Mouse (Mus musculus) midbrain, postnatal 0 days (tissue): ENCODE measurements around the gene Alk. TPM values are rescaled to one million over a fixed set of nuclear protein-coding genes. Genes with fewer than 3 reads are reported as not detected.
A peak's percentile ranks its signal among the peaks of the same experiment; 100 is the strongest.

ENCODE experiments used
- ATAC-seq: fragments of 200-750 bp; cut with Nextera tagmentation; 2 replicates; pipeline ENCODE4 v1.8.0; 2017; ENCODE audit warnings: moderate number of reproducible peaks, mild to moderate bottlenecking, moderate TSS enrichment, moderate library complexity; ENCODE audit not compliant: low FRiP score
- DNase-seq: peaks from one replicate; pipeline ENCODE4 v3.0.0-alpha.2; 2015; ENCODE audit warnings: low spot score
- H3K27ac ChIP-seq: fragments of 300-500 bp; sonication (generic); 2 replicates; pipeline ENCODE4 v1.5.1; 2014; ENCODE audit warnings: low read depth, mild to moderate bottlenecking, low read length, mixed read lengths
- H3K27me3 ChIP-seq: fragments of 300-500 bp; sonication (generic); 2 replicates; pipeline ENCODE4 v1.6.1; 2014; ENCODE audit warnings: low read length, control low read depth, mixed read lengths; ENCODE audit not compliant: insufficient read depth
- H3K36me3 ChIP-seq: fragments of 300-500 bp; sonication (generic); 2 replicates; pipeline ENCODE4 v1.6.1; 2014; ENCODE audit warnings: low read length, control low read depth, mixed read lengths; ENCODE audit not compliant: insufficient read depth
- H3K4me1 ChIP-seq: fragments of 300-500 bp; sonication (generic); 2 replicates; pipeline ENCODE4 v1.6.1; 2014; ENCODE audit warnings: mild to moderate bottlenecking, control low read depth, antibody characterized with exemption, low read length, mixed read lengths; ENCODE audit not compliant: insufficient read depth
- H3K4me2 ChIP-seq: fragments of 300-500 bp; sonication (generic); 2 replicates; pipeline ENCODE4 v1.6.1; 2014; ENCODE audit warnings: low read depth, mild to moderate bottlenecking, low read length, mixed read lengths; ENCODE audit not compliant: poor library complexity, severe bottlenecking
- H3K4me3 ChIP-seq: fragments of 300-500 bp; sonication (generic); 2 replicates; pipeline ENCODE4 v1.5.1; 2014; ENCODE audit warnings: low read depth, mild to moderate bottlenecking, low read length, moderate library complexity
- H3K9ac ChIP-seq: fragments of 300-500 bp; sonication (generic); replicated peaks from 2 replicates; pipeline ENCODE4 v1.6.1; 2014; ENCODE audit warnings: mild to moderate bottlenecking, low read length, moderate library complexity, mixed read lengths; ENCODE audit not compliant: poor library complexity, severe bottlenecking
- H3K9me3 ChIP-seq: fragments of 300-500 bp; sonication (generic); 2 replicates; pipeline ENCODE4 v1.6.1; 2016; ENCODE audit warnings: low read length, control low read depth
- CTCF ChIP-seq: IDR thresholded peaks from 2 replicates; pipeline ENCODE4 v1.5.1; 2016; ENCODE audit warnings: antibody characterized with exemption, mild to moderate bottlenecking
- WGBS: fragments of 180-500 bp; shearing (Covaris S2); extraction: QIAGEN DNeasy Blood & Tissue Kit; methylation state at CpG from one replicate; pipeline ENCODE4 v1.1.7; 2014; 5-methylcytosine and 5-hydroxymethylcytosine counted together
- polyA plus RNA-seq: library from polyadenylated mRNA; unstranded; fragments of >200 nt; fragmentation: Nextera tagmentation; extraction: Ambion mirVana; gene quantifications from 2 replicates; pipeline ENCODE4 v1.2.1, GENCODE M21; 2015
- total RNA-seq: library from RNA; depleted of rRNA; stranded (reverse); fragments of >200 nt; gene quantifications from 2 replicates; pipeline ENCODE4 v1.2.3, GENCODE M21; 2014

The Alk gene
- total and polyA plus RNA-seq, 2 experiments from 2014 or later: 5.2 to 17.6 TPM

DNA sequence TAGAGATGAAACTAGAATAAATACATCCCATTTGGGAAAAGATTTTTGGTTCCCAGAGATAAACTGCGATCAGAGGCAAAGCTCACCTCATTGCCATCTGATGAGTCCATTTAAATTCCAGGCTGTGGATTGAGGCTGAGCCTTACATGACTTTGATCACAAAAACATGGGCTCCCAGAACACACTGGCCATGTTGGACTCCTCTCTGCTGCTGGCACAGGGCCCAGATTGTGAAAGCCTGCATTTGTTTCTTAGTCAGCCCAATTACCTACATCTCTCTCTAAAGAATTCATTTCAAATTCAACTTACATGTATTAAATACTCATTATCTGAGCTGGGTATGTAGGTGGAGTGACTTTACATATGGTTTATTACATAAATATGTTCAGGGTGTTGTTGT lies 367.1 kb downstream of the Alk start:
- WGBS: 40% methylated on average over 1 of the region's 1 CpGs
- H3K4me2 ChIP-seq: no peak overlapping the region
- H3K4me1 ChIP-seq: no peaks in the 10 kb centered on the region; the same call in 1 of the 2 replicates
- no peak overlapping the region for H3K4me3 ChIP-seq
- H3K27me3 ChIP-seq: no peaks in the 10 kb centered on the region
- DNase-seq (peak; percentile 59), ATAC-seq (no peak)
- no peak overlapping the region for H3K27ac ChIP-seq
- no peaks in the 10 kb centered on the region for H3K36me3 ChIP-seq
- TF ChIP-seq CTCF: no peak
- no peak overlapping the region for H3K9ac ChIP-seq
- no peaks in the 10 kb centered on the region for H3K9me3 ChIP-seq

DNA sequence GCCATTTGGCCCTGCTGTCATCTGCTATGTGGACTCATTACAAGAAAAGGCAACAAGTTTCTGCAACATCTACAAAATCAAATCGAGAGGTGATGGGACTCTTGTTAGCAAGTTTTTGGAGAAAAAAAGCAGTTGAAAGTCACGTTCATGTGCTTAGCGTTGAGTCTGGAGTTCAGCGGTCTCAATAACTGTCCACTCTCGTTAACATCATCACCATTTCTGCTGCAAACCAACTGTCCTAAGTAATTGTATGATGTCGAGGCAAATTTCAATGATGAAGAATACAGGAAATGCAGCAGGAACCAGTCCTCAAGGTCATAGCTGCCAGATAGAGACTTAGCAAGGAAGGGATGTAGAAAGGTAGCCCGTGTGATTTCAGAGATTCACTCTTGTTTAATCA lies 373.5 kb downstream of the Alk start:
- no peak for ATAC-seq
- Histone ChIP-seq H3K4me2 (no peak overlapping the region), H3K9me3 (no peaks in the 10 kb centered on the region), H3K36me3 (no peaks in the 10 kb centered on the region), H3K4me1 (no peaks in the 10 kb centered on the region), H3K9ac (no peak overlapping the region), H3K4me3 (no peak overlapping the region), H3K27me3 (no peaks in the 10 kb centered on the region), H3K27ac (no peak overlapping the region)
- TF ChIP-seq CTCF: no peak
- 83% methylated on average over 7 of the region's 7 CpGs for WGBS
- DNase-seq: no peak

GRCm38 (mm10) chr17:72218816-72219215 lies 385.6 kb downstream of the Alk start:
- Histone ChIP-seq H3K4me2 (no peak overlapping the region), H3K4me1 (no peaks in the 10 kb centered on the region), H3K27ac (no peak overlapping the region), H3K9me3 (no peaks in the 10 kb centered on the region), H3K36me3 (no peaks in the 10 kb centered on the region), H3K9ac (no peak overlapping the region), H3K27me3 (no peaks in the 10 kb centered on the region), H3K4me3 (no peak overlapping the region)
- no peak for ATAC-seq
- 89% methylated on average over 3 of the region's 3 CpGs for WGBS
- no peak for TF ChIP-seq CTCF
- no peak for DNase-seq

GRCm38 (mm10) chr17:72197576-72197975 lies 406.9 kb downstream of the Alk start:
- Histone ChIP-seq H3K9me3 (no peaks in the 10 kb centered on the region), H3K36me3 (no peaks in the 10 kb centered on the region), H3K4me3 (no peak overlapping the region), H3K4me2 (no peak overlapping the region), H3K27ac (no peak overlapping the region), H3K9ac (no peak overlapping the region), H3K27me3 (no peaks in the 10 kb centered on the region), H3K4me1 (peaks cover 3% of the 10 kb centered on the region; the same call in 1 of the 2 replicates)
- DNase-seq: peak; percentile 47
- no peak for ATAC-seq
- TF ChIP-seq CTCF: no peak
- WGBS: 57% methylated on average over 6 of the region's 6 CpGs

- no peaks in the 10 kb centered on the region for H3K27me3 ChIP-seq
- H3K36me3 ChIP-seq: no peaks in the 10 kb centered on the region
- no peak overlapping the region for H3K9ac ChIP-seq
- no peak for TF ChIP-seq CTCF
- no peaks in the 10 kb centered on the region for H3K9me3 ChIP-seq
- peak; percentile 84 for DNase-seq
- H3K4me2 ChIP-seq: no peak overlapping the region
- peaks cover 3% of the 10 kb centered on the region; the same call in 1 of the 2 replicates for H3K4me1 ChIP-seq
- peak; percentile 56 for ATAC-seq
- H3K4me3 ChIP-seq: no peak overlapping the region
- WGBS: 28% methylated on average over 12 of the region's 12 CpGs
- 0 out of 2 replicates have a peak overlapping the region, but pooled peaks have one; percentile 8 for H3K27ac ChIP-seq
Observed at GRCm38 (mm10) chr17:72194976-72195650, 409.3 kb downstream of the Alk start.

GRCm38 (mm10) chr17:72190536-72190935 lies 413.9 kb downstream of the Alk start:
- Histone ChIP-seq H3K9me3 (no peaks in the 10 kb centered on the region), H3K27me3 (no peaks in the 10 kb centered on the region), H3K36me3 (no peaks in the 10 kb centered on the region), H3K27ac (no peak overlapping the region), H3K4me2 (no peak overlapping the region), H3K9ac (no peak overlapping the region), H3K4me1 (no peaks in the 10 kb centered on the region; the same call in 1 of the 2 replicates), H3K4me3 (no peak overlapping the region)
- no peak for TF ChIP-seq CTCF
- WGBS: 89% methylated on average over 8 of the region's 8 CpGs
- no peak for DNase-seq
- no peak for ATAC-seq
